Mouse (Mus musculus) heart, postnatal 14 days (tissue): ENCODE results near the gene Bub1b. TPM values are rescaled to one million over a fixed set of nuclear protein-coding genes. Genes with fewer than 3 reads are reported as not detected.
A peak's percentile ranks its signal among the peaks of the same experiment; 100 is the strongest.

Experiments
- DNase-seq, 2 experiments: peaks; one replicate each; pipeline ENCODE4 v3.0.0; 2021 to 2022
- intact Hi-C: fragments of 180-260 bp; cut with DNase I; formaldehyde crosslinking; loops from one replicate; pipeline ENCODE4 v1.15.1; 2025
- total RNA-seq, 2 experiments: library from RNA; stranded (reverse); gene quantifications; 2 replicates each; pipeline ENCODE4 v1.2.3; 2021

Gene Bub1b
- total RNA-seq, 2 experiments from 2014 or later, result 3.8 to 8.5 TPM

GRCm38 (mm10) chr2:118662902-118663803 lies 65.1 kb downstream of the Bub1b start, which contains the start of gene Pak6:
TSS of gene Pak6 (plus strand) at chr2:118663303.
- intact Hi-C loops, result no loop called here
- DNase-seq, result no peak

DNA sequence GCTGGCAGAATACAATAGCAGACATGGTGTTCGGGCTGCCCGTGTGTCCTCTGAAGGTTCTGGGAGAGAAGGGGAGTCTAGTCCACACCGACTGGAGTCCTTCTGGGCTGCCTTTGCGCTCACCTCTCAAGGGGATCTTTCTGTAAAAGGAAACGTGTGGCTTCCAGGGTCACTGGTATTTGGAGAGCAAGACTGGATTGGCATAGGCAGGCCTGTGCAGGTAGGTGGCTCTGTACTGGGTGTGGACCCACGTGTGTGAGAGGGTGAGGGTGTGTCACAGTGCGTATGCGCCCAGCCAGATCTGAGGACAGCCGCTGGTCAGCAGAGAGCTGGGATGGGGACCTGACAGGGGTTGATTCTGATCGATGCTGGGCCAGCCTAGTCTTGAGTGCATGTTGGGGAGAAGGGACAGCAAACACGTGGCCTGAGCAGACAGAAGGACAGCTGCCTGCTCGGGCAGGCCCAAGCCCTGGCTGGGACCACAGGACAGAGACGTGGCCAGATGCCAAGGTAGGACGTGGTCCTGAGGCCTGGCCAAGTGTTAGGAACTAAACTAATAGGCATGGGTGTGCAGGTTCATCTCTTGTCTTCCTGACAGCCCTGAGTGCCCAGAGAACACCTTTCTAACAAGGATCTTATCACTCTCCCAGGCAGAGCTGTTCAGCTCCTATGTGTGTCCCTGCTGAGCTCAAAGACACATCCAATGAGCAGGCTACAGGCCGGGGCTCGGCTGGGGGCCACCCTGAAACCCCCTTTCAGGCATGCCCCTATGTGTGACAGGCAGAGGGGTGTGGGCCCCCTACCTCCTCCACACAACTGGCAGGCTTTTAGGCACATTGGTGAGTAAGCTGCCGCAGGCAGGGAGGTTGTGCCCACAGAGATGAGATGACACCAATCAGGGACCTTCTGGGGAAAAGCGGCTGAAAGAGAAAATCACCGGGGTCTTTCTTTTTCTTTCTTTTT lies 66.1 kb downstream of the Bub1b start:
- intact Hi-C loops, result no loop called here

GRCm38 (mm10) chr2:118664975-118665516 lies 67.0 kb downstream of the Bub1b start:
- DNase-seq, result no peak
- intact Hi-C loops, result no loop called here

More for the DNA sequence above, 66.1 kb downstream of the Bub1b start:
- peak; percentile 54 to 65 for DNase-seq

DNA sequence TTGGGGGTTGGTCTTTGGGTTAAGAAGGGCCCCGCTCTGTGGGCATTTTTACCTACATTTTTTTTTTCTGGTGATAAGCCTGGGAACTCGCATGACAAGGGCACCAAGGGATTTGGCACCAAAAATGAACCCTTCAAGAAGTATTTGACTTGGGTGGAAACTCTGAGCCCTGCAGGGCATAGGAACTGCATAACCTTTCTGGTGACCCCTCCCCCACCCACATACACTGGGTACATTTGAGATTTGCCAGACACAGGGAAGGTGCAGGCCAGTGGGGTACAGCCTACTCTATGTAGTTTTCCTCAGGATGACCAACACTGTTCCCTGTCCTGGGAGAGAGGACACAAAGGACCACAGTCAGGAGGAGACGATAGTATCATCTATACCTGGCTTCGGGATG lies 67.6 kb downstream of the Bub1b start:
- no peak for DNase-seq
- intact Hi-C loops, result no loop called here

DNA sequence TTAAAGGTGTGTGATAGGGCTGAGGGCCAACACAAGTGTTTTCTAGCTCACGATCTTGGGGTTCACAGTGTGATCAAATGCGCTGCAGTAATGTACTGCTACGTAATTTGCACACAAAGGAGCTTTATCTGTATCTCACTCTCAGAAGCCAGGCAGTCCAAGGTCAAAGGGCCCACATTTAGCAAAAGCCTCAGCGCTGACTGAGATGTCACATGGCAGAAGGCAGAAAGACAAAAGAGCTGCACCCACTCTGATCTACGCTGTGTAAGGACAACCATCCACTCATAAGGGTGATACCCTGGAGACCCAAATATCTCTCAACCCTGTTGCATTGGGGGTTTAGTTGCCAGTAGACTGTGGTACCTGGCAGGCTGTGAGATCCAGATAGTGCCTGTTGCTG lies 69.2 kb downstream of the Bub1b start:
- DNase-seq, result no peak
- intact Hi-C loops, result no loop called here

DNA sequence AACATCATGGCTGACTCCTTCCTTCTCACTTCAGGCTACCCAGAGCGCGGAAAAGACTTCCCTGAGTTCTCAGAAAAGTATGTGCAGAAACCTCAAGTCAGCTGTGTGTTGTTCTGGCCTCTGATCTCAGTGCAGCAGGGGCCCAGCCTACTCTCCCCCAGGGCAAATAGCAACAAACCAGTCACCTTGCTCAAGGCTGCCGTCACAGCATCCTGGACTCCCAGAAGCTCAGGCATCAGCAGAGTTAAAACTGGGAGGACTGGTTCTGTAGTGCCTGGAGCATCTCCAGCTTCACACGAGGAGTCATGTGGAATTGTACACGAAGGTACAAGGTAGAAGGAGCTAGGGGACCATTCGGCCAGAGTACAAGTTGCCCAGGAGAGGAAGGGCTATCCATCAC lies 71.2 kb downstream of the Bub1b start:
- no peak for DNase-seq
- intact Hi-C loops, result no loop called here

- intact Hi-C loops, result no loop called here
- peak in 1 of 2 experiments; percentile 40 for DNase-seq
Measured at GRCm38 (mm10) chr2:118669785-118670184, 71.8 kb downstream of the Bub1b start.

GRCm38 (mm10) chr2:118671728-118672127 lies 73.7 kb downstream of the Bub1b start:
- intact Hi-C loops, result no loop called here

DNA sequence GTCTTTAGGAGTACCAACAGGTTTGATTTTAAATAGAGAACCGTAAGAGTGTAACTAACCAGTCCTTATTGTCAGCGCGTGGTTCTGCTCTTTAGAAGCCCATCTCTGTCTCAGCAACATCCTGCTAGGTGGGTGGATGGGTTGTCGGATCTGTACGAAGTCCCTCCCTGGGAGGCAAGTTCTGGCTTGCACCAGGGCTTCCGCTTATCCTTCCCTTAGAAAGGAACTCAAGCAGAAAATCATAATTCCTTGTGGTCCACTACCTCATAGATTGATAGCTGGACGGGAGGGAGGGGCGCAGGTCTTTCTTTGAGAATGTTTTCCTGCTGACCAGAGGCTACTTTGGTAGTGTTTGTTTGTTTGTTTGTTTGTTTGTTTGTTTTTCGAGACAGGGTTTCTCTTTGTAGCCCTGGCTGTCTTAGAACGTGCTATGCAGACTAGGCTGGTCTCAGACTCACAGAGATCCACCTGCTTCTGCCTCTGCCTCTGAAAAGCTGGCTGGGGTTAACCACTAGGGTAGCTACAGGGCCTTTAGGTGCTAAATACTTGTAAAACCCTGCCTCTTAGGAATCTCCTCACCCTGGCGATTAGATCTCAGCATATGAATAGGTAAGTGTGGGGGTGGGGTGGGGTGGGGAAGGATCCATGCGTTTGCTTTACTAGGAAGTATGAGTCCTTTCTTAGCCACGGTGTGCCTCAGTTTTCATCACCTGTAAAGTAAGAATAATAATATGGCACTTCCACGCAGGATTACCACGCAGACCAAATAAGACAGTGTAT lies 75.9 kb downstream of the Bub1b start:
- intact Hi-C loops, result no loop called here
- DNase-seq, result no peak

More at GRCm38 (mm10) chr2:118671728-118672127, 73.7 kb downstream of the Bub1b start:
- no peak for DNase-seq

- intact Hi-C loops, result no loop called here
- DNase-seq, result no peak
Measured at GRCm38 (mm10) chr2:118674500-118674899, 76.5 kb downstream of the Bub1b start.

DNA sequence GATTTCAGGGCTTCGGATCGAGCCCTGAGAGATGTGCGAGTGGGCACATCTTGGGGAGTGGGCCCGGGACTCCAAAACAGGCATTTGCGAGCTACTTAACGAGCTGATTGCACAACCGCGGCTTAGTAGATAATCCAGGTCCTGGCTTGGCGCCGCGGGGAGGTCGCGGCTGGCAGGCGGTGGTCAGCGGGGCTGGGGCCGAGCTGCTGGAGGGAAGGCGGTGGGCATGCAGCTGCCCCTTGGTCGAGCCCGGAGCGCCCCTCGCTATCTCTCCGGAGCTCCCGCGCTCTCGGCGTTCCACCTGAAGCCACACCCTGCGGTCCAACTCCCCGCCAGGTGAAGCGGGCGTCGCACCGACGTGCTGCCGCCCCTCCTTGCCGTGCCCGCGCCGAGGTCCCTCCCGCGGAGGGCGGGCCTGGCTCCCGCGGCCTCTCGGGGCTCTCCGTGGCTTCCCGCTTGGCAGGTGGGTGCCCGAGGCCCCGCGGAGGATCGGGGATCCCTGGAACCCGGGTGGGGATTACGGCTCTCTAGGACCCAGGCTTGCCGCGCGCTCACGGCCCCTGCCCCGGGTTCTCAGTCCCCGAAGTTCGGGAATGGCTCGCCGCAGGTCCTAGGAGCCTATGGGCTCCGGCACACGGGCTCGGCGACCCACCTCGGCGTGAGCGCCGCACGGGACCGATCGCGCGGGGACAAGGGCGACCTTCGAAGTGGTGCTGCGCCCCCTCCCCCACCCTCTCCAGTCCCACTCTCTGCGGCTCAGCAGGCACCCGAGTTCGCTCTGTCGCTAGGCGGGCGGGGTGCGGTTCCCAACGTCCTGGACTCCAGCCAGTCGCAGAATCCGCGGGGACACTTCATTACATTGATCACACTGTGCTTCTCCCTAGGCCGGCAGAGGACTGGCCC lies 79.1 kb downstream of the Bub1b start:
- DNase-seq, result peak; percentile 34 to 43

DNA sequence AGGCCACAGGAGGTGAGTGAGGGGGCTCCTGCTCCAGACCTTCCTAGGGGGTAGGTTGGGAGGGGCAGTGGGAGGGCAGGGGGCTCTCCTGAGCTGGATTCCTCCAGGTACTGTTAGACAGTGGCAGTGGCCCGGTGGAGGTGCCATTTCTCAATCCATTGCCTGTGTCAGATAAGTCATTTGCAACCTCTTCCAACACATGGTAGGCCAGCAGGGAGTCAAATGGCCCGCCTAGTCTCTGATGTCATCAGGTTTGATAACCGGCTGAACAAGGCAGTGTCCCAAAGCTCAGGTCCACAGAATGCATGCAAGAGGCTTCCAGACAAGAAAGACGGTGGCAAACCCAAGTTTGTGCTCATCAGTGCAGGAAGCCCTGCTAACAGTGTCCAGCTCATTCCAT lies 79.8 kb downstream of the Bub1b start:
- DNase-seq, result no peak
- intact Hi-C loops, result no loop called here

More for the DNA sequence above, 79.1 kb downstream of the Bub1b start:
- intact Hi-C loops, result no loop called here

GRCm38 (mm10) chr2:118679577-118679976 lies 81.6 kb downstream of the Bub1b start:
- intact Hi-C loops, result no loop called here
- DNase-seq, result no peak

DNA sequence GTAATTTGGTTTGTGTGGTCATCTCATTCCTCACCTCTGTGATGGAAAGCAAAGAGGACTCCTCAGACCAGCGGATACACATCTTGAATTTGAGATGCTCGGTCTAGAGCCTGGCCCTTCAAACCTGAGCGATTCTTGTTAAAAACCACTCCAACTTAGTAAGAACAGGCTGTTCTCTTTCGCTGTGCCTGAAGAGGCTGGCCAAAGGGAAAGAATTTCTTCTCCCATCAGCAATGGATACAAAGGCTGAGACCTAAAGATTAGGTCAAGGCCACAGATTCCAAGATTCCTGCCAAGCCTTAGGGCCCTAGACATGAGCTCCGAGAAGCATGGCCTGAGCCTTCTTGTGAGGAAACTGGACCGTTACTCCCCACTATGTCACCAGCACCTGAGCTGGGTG lies 82.9 kb downstream of the Bub1b start:
- no peak for DNase-seq
- intact Hi-C loops, result no loop called here

DNA sequence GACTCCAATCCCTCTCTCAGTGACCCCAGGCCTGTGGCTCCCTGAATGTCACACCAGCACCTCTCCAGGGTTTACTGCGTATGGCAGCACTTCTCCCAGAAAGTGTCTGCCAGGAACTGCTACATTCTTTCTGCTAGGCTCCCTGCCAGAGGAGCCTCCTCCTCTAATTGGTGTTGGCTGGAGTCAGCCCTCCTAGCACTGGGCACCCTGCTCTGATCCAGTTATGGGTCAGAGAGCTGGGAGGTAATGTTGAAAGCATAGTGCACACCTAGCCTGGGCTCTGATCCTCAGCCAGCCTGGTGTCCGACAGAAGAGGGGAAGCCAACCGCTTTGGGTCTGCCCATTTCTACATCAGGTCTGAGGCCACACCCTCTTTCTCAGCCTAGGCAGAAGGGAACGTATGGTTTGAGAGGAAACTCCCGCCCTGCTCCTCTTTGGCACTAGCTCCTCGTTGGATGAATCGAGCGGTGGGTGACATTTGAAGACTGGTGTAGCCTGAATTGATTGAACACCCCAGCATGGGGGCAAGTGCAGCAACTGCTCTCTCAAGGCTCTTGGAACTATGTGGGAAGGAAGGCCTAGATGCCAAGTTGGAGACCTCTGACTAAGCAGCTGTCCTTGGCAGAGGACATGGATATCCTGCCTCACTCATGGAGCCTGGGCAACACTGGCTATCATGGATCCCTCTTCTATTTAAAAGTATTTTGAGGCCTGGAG lies 84.7 kb downstream of the Bub1b start:
- DNase-seq, result no peak
- intact Hi-C loops, result no loop called here

- DNase-seq, result no peak
- intact Hi-C loops, result no loop called here
Measured at GRCm38 (mm10) chr2:118685088-118685487, 87.1 kb downstream of the Bub1b start.

GRCm38 (mm10) chr2:118686693-118687092 lies 88.7 kb downstream of the Bub1b start:
- no peak for DNase-seq
- intact Hi-C loops, result no loop called here

DNA sequence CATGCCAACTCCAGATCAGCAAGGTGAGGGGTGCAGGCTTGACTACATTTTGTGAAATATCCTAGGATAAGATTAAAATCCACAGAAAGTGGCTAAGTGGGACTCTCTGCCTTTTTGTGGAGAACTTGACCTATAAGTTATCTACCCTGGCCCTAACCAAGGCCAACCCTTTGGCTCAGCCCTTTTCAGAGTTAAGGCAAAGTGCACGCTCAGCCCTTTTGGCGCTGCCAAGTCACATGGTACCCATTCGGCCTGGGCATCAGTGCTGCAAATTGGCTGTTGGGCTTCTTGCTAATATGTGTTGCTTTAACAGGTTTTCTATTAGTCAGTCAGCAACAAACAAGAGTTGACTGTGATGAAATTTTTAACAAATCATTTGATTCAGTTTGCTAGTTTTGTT lies 89.8 kb downstream of the Bub1b start:
- no peak for DNase-seq
- intact Hi-C loops, result no loop called here
